Mouse (Mus musculus) ES-Bruce4 (cell line): ENCODE data around the gene Cfap58. TPM values are rescaled to one million over a fixed set of nuclear protein-coding genes. Genes with fewer than 3 reads are reported as not detected.

ENCODE experiments used
- H3K27ac ChIP-seq: 2 replicates; pipeline ENCODE4 v1.5.1; 2012; ENCODE audit warnings: low read length, inconsistent platforms; ENCODE audit not compliant: insufficient read depth
- H3K27me3 ChIP-seq: 2 replicates; pipeline ENCODE4 v1.6.1; 2012; ENCODE audit warnings: mild to moderate bottlenecking, low read length, inconsistent platforms; ENCODE audit not compliant: control insufficient read depth, poor library complexity, insufficient read depth, severe bottlenecking
- H3K36me3 ChIP-seq: 2 replicates; pipeline ENCODE4 v1.6.1; 2012; ENCODE audit warnings: inconsistent platforms, mild to moderate bottlenecking, low read length, moderate library complexity; ENCODE audit not compliant: control insufficient read depth, poor library complexity, insufficient read depth, severe bottlenecking
- H3K4me1 ChIP-seq: one replicate; pipeline ENCODE4 v1.8.1; 2011; ENCODE audit warnings: low read length; ENCODE audit not compliant: control insufficient read depth, insufficient read depth
- H3K4me3 ChIP-seq: 2 replicates; pipeline ENCODE4 v1.5.1; 2011; ENCODE audit warnings: low read depth, mild to moderate bottlenecking, low read length
- H3K9ac ChIP-seq: 2 replicates; pipeline ENCODE4 v1.6.1; 2012; ENCODE audit warnings: low read depth, mild to moderate bottlenecking, inconsistent platforms; ENCODE audit not compliant: poor library complexity, severe bottlenecking
- H3K9me3 ChIP-seq: replicated peaks from 2 replicates; pipeline ENCODE4 v1.6.1; 2012; ENCODE audit warnings: mild to moderate bottlenecking, low read length, inconsistent platforms; ENCODE audit not compliant: control insufficient read depth, poor library complexity, insufficient read depth, severe bottlenecking
- CTCF ChIP-seq: IDR thresholded peaks from one replicate; pipeline ENCODE4 v1.8.1; 2011; ENCODE audit warnings: low read depth, low read length
- EP300 ChIP-seq: IDR thresholded peaks from 2 replicates; pipeline ENCODE4 v1.6.1; 2011; ENCODE audit warnings: low read depth, low read length; ENCODE audit not compliant: insufficient read depth
- POLR2A ChIP-seq: IDR thresholded peaks from one replicate; pipeline ENCODE4 v1.8.1; 2011; ENCODE audit warnings: low read length; ENCODE audit not compliant: insufficient read depth
- polyA plus RNA-seq: library from polyadenylated mRNA; stranded (reverse); fragments of >200 nt; gene quantifications from 2 replicates; pipeline ENCODE4 v1.2.4, GENCODE M21; 2011; ENCODE audit warnings: low read depth; ENCODE audit not compliant: missing spikeins, insufficient read depth, insufficient read length

Gene Cfap58
- polyA plus RNA-seq, 1 experiment = not detected

DNA sequence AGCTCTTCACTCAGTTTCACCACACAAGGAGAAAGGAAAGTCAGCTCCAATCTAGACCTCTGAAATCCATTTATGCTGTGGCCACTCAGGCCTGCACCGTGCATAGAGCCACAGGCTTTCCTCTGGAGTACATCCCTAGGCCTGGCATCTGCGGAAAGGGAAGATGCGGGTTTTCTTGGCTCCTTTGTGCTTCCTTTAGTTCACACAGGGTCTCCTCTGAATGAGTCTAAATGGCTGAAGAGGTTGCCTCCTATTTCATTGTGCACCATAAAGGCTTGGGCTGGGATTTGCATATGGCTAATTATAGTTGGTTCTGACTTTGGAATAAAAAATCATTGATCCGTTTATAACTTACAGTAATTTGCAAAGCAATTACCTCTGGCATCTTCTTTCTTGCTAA, 144.0 kb downstream of the Cfap58 start:
- no peak overlapping the region for H3K4me3 ChIP-seq
- H3K4me1 ChIP-seq = no peaks in the 10 kb centered on the region
- H3K9ac ChIP-seq = no peak overlapping the region
- no peaks in the 10 kb centered on the region for H3K36me3 ChIP-seq
- no peaks in the 10 kb centered on the region for H3K27me3 ChIP-seq
- H3K9me3 ChIP-seq = no peaks in the 10 kb centered on the region
- H3K27ac ChIP-seq = no peak overlapping the region
- TF ChIP-seq POLR2A (no peak), EP300 (no peak), CTCF (no peak)

Other genes starting within 250 kb of the Cfap58 start
- 0.32 TPM in 1 of 2 replicates, not detected in the other for gene Col17a1, start 245.6 kb upstream of the Cfap58 start, polyA plus RNA-seq
- 216 and 232 TPM in 2 replicates for gene Sfr1, start 206.0 kb upstream of the Cfap58 start, polyA plus RNA-seq
- gene Gsto1, start 82.7 kb upstream of the Cfap58 start, polyA plus RNA-seq = 125 and 130 TPM in 2 replicates
- 1.2 TPM in 2 replicates for gene Gsto2, start 72.1 kb upstream of the Cfap58 start, polyA plus RNA-seq
- 7.9 and 10.4 TPM in 2 replicates for gene Cfap43, start 18.4 kb upstream of the Cfap58 start, polyA plus RNA-seq
- gene Itprip, start 18.4 kb upstream of the Cfap58 start, polyA plus RNA-seq = 7.4 and 7.6 TPM in 2 replicates